Mouse (Mus musculus): ENCODE results near the gene Apol8. TPM values are rescaled to one million over a fixed set of nuclear protein-coding genes. Genes with fewer than 3 reads are reported as not detected.

The Apol8 gene
- polyA plus RNA-seq, 1 experiment from 2014 or later: not detected

DNA sequence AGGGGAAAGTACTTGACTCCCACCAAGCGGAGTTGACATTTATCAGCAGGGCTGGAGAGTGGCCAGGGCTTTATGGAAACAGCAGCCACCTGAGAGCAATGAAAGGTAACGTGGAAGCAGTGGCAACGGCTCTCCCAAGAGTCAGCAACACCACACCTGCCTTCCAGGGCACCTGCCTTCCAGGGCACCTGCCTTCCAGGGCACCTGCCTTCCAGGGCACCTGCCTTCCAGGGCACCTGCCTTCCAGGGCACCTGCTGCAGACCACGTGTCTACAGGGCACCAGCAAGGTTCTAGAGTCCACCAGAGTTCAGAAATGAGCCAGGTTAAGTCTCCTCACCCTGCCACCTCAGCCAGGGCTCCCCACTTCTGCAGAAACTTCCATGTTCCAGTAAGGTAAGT is 36.3 kb upstream of the Apol8 start:
- H3K9me3 ChIP-seq (ENCODE audit: control insufficient read depth, low read length): no peaks in the 10 kb centered on the region
- H3K27ac ChIP-seq (replicated peaks; ENCODE audit: low read depth, low read length): no peak overlapping the region
- H3K36me3 ChIP-seq (ENCODE audit: control insufficient read depth, insufficient read depth, low read length): peaks cover 22% of the 10 kb centered on the region
- H3K4me1 ChIP-seq (ENCODE audit: control insufficient read depth, insufficient read depth, low read length): peaks cover 4% of the 10 kb centered on the region
- ATAC-seq (ENCODE audit: insufficient number of reproducible peaks, low FRiP score, low TSS enrichment, low read depth) (no peak), DNase-seq (ENCODE audit: low spot score) (no peak)
- 87% methylated on average over 4 of the region's 4 CpGs for WGBS
- H3K4me2 ChIP-seq (ENCODE audit: low read depth, severe bottlenecking): no peak overlapping the region
- H3K9ac ChIP-seq (ENCODE audit: low read length): no peak overlapping the region
- no peaks in the 10 kb centered on the region for H3K27me3 ChIP-seq (ENCODE audit: control insufficient read depth, insufficient read depth, low read length)
- no peak overlapping the region for H3K4me3 ChIP-seq (ENCODE audit: low read depth, low read length)

GRCm38 (mm10) chr15:77792056-77792455 is 35.3 kb upstream of the Apol8 start:
- Histone ChIP-seq H3K36me3 (ENCODE audit: control insufficient read depth, insufficient read depth, low read length) (peaks cover 26% of the 10 kb centered on the region), H3K9ac (ENCODE audit: low read length) (0 out of 2 replicates have a peak overlapping the region, but pooled peaks have one; percentile 18), H3K27me3 (ENCODE audit: control insufficient read depth, insufficient read depth, low read length) (no peaks in the 10 kb centered on the region), H3K9me3 (ENCODE audit: control insufficient read depth, low read length) (no peaks in the 10 kb centered on the region), H3K4me1 (ENCODE audit: control insufficient read depth, insufficient read depth, low read length) (no peaks in the 10 kb centered on the region), H3K27ac (replicated peaks; ENCODE audit: low read depth, low read length) (no peak overlapping the region), H3K4me3 (ENCODE audit: low read depth, low read length) (no peak overlapping the region), H3K4me2 (ENCODE audit: low read depth, severe bottlenecking) (no peak overlapping the region)
- 92% methylated on average over 9 of the region's 9 CpGs for WGBS
- ATAC-seq (ENCODE audit: insufficient number of reproducible peaks, low FRiP score, low TSS enrichment, low read depth) (no peak), DNase-seq (ENCODE audit: low spot score) (no peak)

DNA sequence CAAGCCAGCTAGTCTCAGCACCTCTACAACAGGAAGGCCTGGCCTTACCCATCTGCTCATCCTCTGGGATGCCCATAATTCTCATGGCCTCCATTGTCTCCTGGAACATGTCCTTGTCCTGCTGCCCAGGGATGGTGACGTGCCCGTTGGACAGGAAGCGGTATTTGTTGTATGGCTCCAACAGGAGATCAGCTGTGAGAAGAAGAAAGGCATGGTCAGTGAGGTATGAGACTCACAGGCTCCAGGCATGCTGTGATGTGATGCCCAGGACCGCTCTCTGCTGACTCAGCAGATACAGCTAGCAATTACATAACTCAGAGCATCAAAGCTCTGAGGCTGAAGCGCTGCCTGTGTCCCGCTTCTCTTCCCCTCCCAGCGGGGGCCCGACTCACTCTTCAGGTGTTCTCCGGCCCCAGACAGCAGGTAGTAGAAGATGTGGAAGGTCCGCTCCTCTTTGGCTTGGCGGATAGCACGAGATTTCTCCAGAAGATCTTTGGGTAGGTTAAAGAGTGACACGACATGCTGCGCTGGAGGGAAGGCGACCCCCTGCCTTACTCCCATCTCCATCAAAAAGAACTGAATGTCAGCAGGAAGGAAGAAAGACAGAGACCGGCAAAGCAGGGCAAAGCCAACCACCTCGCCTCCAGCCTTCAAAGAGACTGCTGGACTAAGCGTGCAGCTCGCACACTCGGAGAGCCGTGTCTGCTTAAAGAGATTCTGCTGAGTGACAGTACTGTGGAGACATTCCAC is 34.0 kb upstream of the Apol8 start:
- ATAC-seq (ENCODE audit: insufficient number of reproducible peaks, low FRiP score, low TSS enrichment, low read depth): no peak
- no peak overlapping the region for H3K4me2 ChIP-seq (ENCODE audit: low read depth, severe bottlenecking)
- 94% methylated on average over 21 of the region's 21 CpGs for WGBS
- H3K36me3 ChIP-seq (ENCODE audit: control insufficient read depth, insufficient read depth, low read length): peaks cover 30% of the 10 kb centered on the region
- no peak overlapping the region for H3K4me3 ChIP-seq (ENCODE audit: low read depth, low read length)
- H3K9ac ChIP-seq (ENCODE audit: low read length): no peak overlapping the region
- no peak for DNase-seq (ENCODE audit: low spot score)
- no peak overlapping the region for H3K27ac ChIP-seq (replicated peaks; ENCODE audit: low read depth, low read length)
- H3K9me3 ChIP-seq (ENCODE audit: control insufficient read depth, low read length): no peaks in the 10 kb centered on the region
- H3K4me1 ChIP-seq (ENCODE audit: control insufficient read depth, insufficient read depth, low read length): no peaks in the 10 kb centered on the region
- no peaks in the 10 kb centered on the region for H3K27me3 ChIP-seq (ENCODE audit: control insufficient read depth, insufficient read depth, low read length)

DNA sequence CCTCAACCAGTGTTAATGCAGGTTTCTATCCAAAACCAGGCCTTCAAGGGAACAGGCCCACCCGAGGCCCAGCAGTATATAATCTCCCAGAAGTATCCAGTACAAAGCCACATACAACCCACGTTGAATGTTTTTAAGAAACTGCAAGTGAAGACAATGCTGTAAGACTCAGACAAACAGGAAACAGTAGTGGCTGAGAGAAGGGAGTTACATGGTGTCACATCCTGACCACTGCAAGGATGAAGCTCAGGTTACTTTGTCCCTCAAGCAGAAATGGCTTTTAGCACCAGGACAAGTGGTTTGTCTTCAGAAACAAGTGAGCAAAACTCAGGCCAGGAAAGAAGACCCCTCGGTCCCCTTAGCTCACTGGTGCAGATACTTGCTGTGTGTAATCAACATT is 32.4 kb upstream of the Apol8 start:
- Histone ChIP-seq H3K27ac (replicated peaks; ENCODE audit: low read depth, low read length) (no peak overlapping the region), H3K36me3 (ENCODE audit: control insufficient read depth, insufficient read depth, low read length) (peaks cover 36% of the 10 kb centered on the region), H3K4me1 (ENCODE audit: control insufficient read depth, insufficient read depth, low read length) (no peaks in the 10 kb centered on the region), H3K27me3 (ENCODE audit: control insufficient read depth, insufficient read depth, low read length) (no peaks in the 10 kb centered on the region), H3K4me3 (ENCODE audit: low read depth, low read length) (no peak overlapping the region), H3K9me3 (ENCODE audit: control insufficient read depth, low read length) (no peaks in the 10 kb centered on the region), H3K9ac (ENCODE audit: low read length) (no peak overlapping the region), H3K4me2 (ENCODE audit: low read depth, severe bottlenecking) (no peak overlapping the region)
- ATAC-seq (ENCODE audit: insufficient number of reproducible peaks, low FRiP score, low TSS enrichment, low read depth) (no peak), DNase-seq (ENCODE audit: low spot score) (no peak)
- WGBS: 88% methylated on average over 3 of the region's 3 CpGs

DNA sequence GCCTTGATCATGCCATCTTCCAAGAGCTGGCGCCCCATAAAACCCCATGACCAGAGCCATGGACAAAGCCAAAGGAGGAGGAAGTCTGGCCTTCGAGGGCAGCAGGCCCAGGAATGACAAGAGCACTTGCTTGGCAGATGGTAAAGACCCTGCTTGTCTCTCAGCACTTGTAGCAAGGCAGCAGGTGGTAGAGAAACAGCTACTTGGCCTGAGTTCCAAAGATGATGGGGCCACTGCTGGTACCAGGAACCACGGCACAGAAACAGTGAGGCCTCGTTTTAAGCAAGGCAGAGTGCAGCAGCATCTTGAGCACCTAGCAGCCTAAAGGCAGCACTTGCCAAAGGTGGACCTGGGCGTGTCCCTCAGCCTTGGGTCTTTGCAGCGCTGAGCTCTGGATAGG is 31.6 kb upstream of the Apol8 start:
- DNase-seq (ENCODE audit: low spot score) (no peak), ATAC-seq (ENCODE audit: insufficient number of reproducible peaks, low FRiP score, low TSS enrichment, low read depth) (no peak)
- no peak overlapping the region for H3K9ac ChIP-seq (ENCODE audit: low read length)
- H3K36me3 ChIP-seq (ENCODE audit: control insufficient read depth, insufficient read depth, low read length): peaks cover 36% of the 10 kb centered on the region
- WGBS: 86% methylated on average over 6 of the region's 6 CpGs
- H3K27ac ChIP-seq (replicated peaks; ENCODE audit: low read depth, low read length): no peak overlapping the region
- no peaks in the 10 kb centered on the region for H3K4me1 ChIP-seq (ENCODE audit: control insufficient read depth, insufficient read depth, low read length)
- no peak overlapping the region for H3K4me2 ChIP-seq (ENCODE audit: low read depth, severe bottlenecking)
- no peaks in the 10 kb centered on the region for H3K27me3 ChIP-seq (ENCODE audit: control insufficient read depth, insufficient read depth, low read length)
- no peak overlapping the region for H3K4me3 ChIP-seq (ENCODE audit: low read depth, low read length)
- no peaks in the 10 kb centered on the region for H3K9me3 ChIP-seq (ENCODE audit: control insufficient read depth, low read length)

DNA sequence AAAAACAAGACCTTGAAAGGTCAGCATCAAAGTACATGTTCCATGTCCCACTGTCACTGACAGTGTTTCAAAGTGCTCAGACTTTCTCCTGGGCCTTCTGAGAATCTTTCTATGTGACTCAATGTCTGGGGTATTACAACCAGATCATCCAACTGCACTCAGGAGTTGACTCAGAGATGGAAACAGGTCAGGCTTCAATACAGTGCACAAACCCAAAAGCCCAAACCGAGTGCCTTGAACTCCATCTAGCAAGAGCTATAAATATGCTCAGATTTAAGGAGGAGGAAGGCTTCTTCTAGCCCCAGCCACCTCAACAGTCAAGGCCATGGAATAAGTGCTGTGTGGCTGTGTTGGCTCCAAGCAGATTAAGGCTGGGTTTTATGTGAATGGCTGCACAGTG is 29.0 kb upstream of the Apol8 start:
- DNase-seq (ENCODE audit: low spot score) (no peak), ATAC-seq (ENCODE audit: insufficient number of reproducible peaks, low FRiP score, low TSS enrichment, low read depth) (no peak)
- no peaks in the 10 kb centered on the region for H3K27me3 ChIP-seq (ENCODE audit: control insufficient read depth, insufficient read depth, low read length)
- no peak overlapping the region for H3K4me2 ChIP-seq (ENCODE audit: low read depth, severe bottlenecking)
- H3K4me3 ChIP-seq (ENCODE audit: low read depth, low read length): no peak overlapping the region
- no peak overlapping the region for H3K9ac ChIP-seq (ENCODE audit: low read length)
- WGBS: 91% methylated on average over 1 of the region's 1 CpGs
- no peaks in the 10 kb centered on the region for H3K9me3 ChIP-seq (ENCODE audit: control insufficient read depth, low read length)
- peaks cover 44% of the 10 kb centered on the region for H3K36me3 ChIP-seq (ENCODE audit: control insufficient read depth, insufficient read depth, low read length)
- no peak overlapping the region for H3K27ac ChIP-seq (replicated peaks; ENCODE audit: low read depth, low read length)
- H3K4me1 ChIP-seq (ENCODE audit: control insufficient read depth, insufficient read depth, low read length): no peaks in the 10 kb centered on the region

- 86% methylated on average over 22 of the region's 22 CpGs for WGBS
- H3K36me3 ChIP-seq (ENCODE audit: control insufficient read depth, insufficient read depth, low read length): peaks cover 47% of the 10 kb centered on the region
- H3K4me2 ChIP-seq (ENCODE audit: low read depth, severe bottlenecking): no peak overlapping the region
- H3K4me3 ChIP-seq (ENCODE audit: low read depth, low read length): no peak overlapping the region
- ATAC-seq (ENCODE audit: insufficient number of reproducible peaks, low FRiP score, low TSS enrichment, low read depth): no peak
- no peak overlapping the region for H3K27ac ChIP-seq (replicated peaks; ENCODE audit: low read depth, low read length)
- H3K27me3 ChIP-seq (ENCODE audit: control insufficient read depth, insufficient read depth, low read length): no peaks in the 10 kb centered on the region
- H3K4me1 ChIP-seq (ENCODE audit: control insufficient read depth, insufficient read depth, low read length): no peaks in the 10 kb centered on the region
- H3K9ac ChIP-seq (ENCODE audit: low read length): no peak overlapping the region
- H3K9me3 ChIP-seq (ENCODE audit: control insufficient read depth, low read length): no peaks in the 10 kb centered on the region
- no peak for DNase-seq (ENCODE audit: low spot score)
These were observed 27.4 kb upstream of the Apol8 start for GRCm38 (mm10) chr15:77784039-77784824.

GRCm38 (mm10) chr15:77782449-77783014 is 25.7 kb upstream of the Apol8 start:
- Histone ChIP-seq H3K4me1 (ENCODE audit: control insufficient read depth, insufficient read depth, low read length) (no peaks in the 10 kb centered on the region), H3K27me3 (ENCODE audit: control insufficient read depth, insufficient read depth, low read length) (no peaks in the 10 kb centered on the region), H3K27ac (replicated peaks; ENCODE audit: low read depth, low read length) (no peak overlapping the region), H3K4me3 (ENCODE audit: low read depth, low read length) (no peak overlapping the region), H3K9ac (ENCODE audit: low read length) (no peak overlapping the region), H3K9me3 (ENCODE audit: control insufficient read depth, low read length) (no peaks in the 10 kb centered on the region), H3K36me3 (ENCODE audit: control insufficient read depth, insufficient read depth, low read length) (peaks cover 41% of the 10 kb centered on the region), H3K4me2 (ENCODE audit: low read depth, severe bottlenecking) (no peak overlapping the region)
- DNase-seq (ENCODE audit: low spot score): peak; percentile 47
- no peak for ATAC-seq (ENCODE audit: insufficient number of reproducible peaks, low FRiP score, low TSS enrichment, low read depth)
- 87% methylated on average over 11 of the region's 11 CpGs for WGBS

Measured in limb, embryonic 11.5 days (tissue).